Mouse (Mus musculus) brain, embryonic 18.5 days (tissue): ENCODE data around the gene Tpp2.
"Not testable (repeated sequence)": the region's sequence is repeated elsewhere in the genome, so short reads cannot be mapped to it uniquely, and the experiment has no call there.

Experiments
- DNase-seq: peaks from one replicate; pipeline ENCODE4 v3.0.0-alpha.2; 2012; ENCODE audit warnings: low read depth, low spot score

Gene Tpp2

GRCm38 (mm10) chr1:44019934-44020333, 86.5 kb downstream of the Tpp2 start, which contains the start of gene Mettl21c:
Gene Mettl21c, minus strand, starts transcription at chr1:44020034.
- DNase-seq, result no peak

GRCm38 (mm10) chr1:44022656-44023055, 89.2 kb downstream of the Tpp2 start:
- DNase-seq, result no peak

- no peak for DNase-seq
Observed at GRCm38 (mm10) chr1:44027651-44028050, 94.2 kb downstream of the Tpp2 start.

- DNase-seq, result no peak
Observed at GRCm38 (mm10) chr1:44032213-44032612, 98.8 kb downstream of the Tpp2 start.

GRCm38 (mm10) chr1:44032948-44033347, 99.5 kb downstream of the Tpp2 start:
- no peak for DNase-seq

- DNase-seq, result peak; percentile 58
Observed at GRCm38 (mm10) chr1:44041797-44042554, 108.5 kb downstream of the Tpp2 start.

GRCm38 (mm10) chr1:44042555-44042915, 109.1 kb downstream of the Tpp2 start:
- peak; percentile 1 for DNase-seq

- not testable (repeated sequence) for DNase-seq
Observed at GRCm38 (mm10) chr1:44045689-44046088, 112.2 kb downstream of the Tpp2 start.

- no peak for DNase-seq
Observed at GRCm38 (mm10) chr1:44046556-44046955, 113.1 kb downstream of the Tpp2 start.
